Mouse (Mus musculus) lung, embryonic 14.5 days (tissue): ENCODE measurements around the gene Med31. TPM values are rescaled to one million over a fixed set of nuclear protein-coding genes. Genes with fewer than 3 reads are reported as not detected.
A peak's percentile ranks its signal among the peaks of the same experiment; 100 is the strongest.

Source experiments
- ATAC-seq: fragments of 200-750 bp; cut with Nextera tagmentation; 2 replicates; pipeline ENCODE4 v1.8.0; 2017; ENCODE audit warnings: mild to moderate bottlenecking, moderate TSS enrichment, moderate library complexity; ENCODE audit not compliant: insufficient read depth
- DNase-seq: peaks from one replicate; pipeline ENCODE4 v3.0.0-alpha.2; 2015
- H3K27ac ChIP-seq: fragments of 300-500 bp; sonication (generic); 2 replicates; pipeline ENCODE4 v1.5.1; 2014; ENCODE audit warnings: low read depth, mild to moderate bottlenecking, moderate library complexity
- H3K27me3 ChIP-seq: fragments of 300-500 bp; sonication (generic); 2 replicates; pipeline ENCODE4 v1.6.1; 2014; ENCODE audit warnings: low read length, control low read depth; ENCODE audit not compliant: insufficient read depth
- H3K36me3 ChIP-seq: fragments of 300-500 bp; sonication (generic); 2 replicates; pipeline ENCODE4 v1.6.1; 2014; ENCODE audit warnings: control low read depth; ENCODE audit not compliant: insufficient read depth
- H3K4me1 ChIP-seq: fragments of 300-500 bp; sonication (generic); 2 replicates; pipeline ENCODE4 v1.6.1; 2014; ENCODE audit warnings: antibody characterized with exemption, control low read depth; ENCODE audit not compliant: insufficient read depth
- H3K4me2 ChIP-seq: fragments of 300-500 bp; sonication (generic); 2 replicates; pipeline ENCODE4 v1.6.1; 2014; ENCODE audit warnings: mild to moderate bottlenecking
- H3K4me3 ChIP-seq: fragments of 300-500 bp; sonication (generic); 2 replicates; pipeline ENCODE4 v1.5.1; 2014; ENCODE audit warnings: low read depth, low read length
- H3K9ac ChIP-seq: fragments of 300-500 bp; sonication (generic); 2 replicates; pipeline ENCODE4 v1.6.1; 2014
- H3K9me3 ChIP-seq: fragments of 300-500 bp; sonication (generic); 2 replicates; pipeline ENCODE4 v1.6.1; 2016; ENCODE audit warnings: low read depth, low read length, control low read depth
- CTCF ChIP-seq: IDR thresholded peaks from 2 replicates; pipeline ENCODE4 v1.5.1; 2016; ENCODE audit warnings: antibody characterized with exemption, low read depth
- WGBS: fragments of 180-500 bp; shearing (Covaris S2); extraction: QIAGEN DNeasy Blood & Tissue Kit; methylation state at CpG from one replicate; pipeline ENCODE4 v1.1.7; 2014; 5-methylcytosine and 5-hydroxymethylcytosine counted together
- polyA plus RNA-seq: library from polyadenylated mRNA; unstranded; fragments of >200 nt; fragmentation: Nextera tagmentation; extraction: Ambion mirVana; gene quantifications from 2 replicates; pipeline ENCODE4 v1.2.1, GENCODE M21; 2014

The Med31 gene
- polyA plus RNA-seq, 1 experiment from 2014 or later, result 38.9 TPM

DNA sequence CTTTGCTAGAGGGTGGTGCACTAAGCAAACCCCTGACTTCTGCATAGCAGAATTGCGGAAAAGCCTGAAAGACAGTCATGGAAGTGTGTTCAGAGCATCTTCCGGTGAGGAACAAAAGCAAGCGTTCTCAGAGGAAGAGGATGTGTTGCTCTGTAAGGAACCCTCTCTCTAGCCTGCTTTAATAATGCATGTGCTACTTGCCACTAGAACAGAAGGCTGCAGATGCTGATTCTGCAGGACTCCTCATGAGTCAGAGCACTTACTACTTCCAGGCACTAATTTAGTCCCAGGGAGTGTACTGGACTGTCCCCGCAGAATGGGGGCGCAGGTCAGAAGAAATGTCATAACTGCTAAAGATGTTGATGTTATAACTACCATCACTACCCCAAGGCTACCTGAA is 1.7 kb upstream of the Med31 start:
- H3K4me1 ChIP-seq, result peaks cover 5% of the 10 kb centered on the region
- no peak overlapping the region for H3K4me2 ChIP-seq
- TF ChIP-seq CTCF, result no peak
- no peak overlapping the region for H3K27ac ChIP-seq
- H3K36me3 ChIP-seq, result peaks cover 9% of the 10 kb centered on the region
- peak; percentile 6 for DNase-seq
- no peak for ATAC-seq
- no peaks in the 10 kb centered on the region for H3K27me3 ChIP-seq
- WGBS, result 78% methylated on average over 5 of the region's 5 CpGs
- no peak overlapping the region for H3K9ac ChIP-seq
- no peak overlapping the region for H3K4me3 ChIP-seq
- H3K9me3 ChIP-seq, result no peaks in the 10 kb centered on the region

DNA sequence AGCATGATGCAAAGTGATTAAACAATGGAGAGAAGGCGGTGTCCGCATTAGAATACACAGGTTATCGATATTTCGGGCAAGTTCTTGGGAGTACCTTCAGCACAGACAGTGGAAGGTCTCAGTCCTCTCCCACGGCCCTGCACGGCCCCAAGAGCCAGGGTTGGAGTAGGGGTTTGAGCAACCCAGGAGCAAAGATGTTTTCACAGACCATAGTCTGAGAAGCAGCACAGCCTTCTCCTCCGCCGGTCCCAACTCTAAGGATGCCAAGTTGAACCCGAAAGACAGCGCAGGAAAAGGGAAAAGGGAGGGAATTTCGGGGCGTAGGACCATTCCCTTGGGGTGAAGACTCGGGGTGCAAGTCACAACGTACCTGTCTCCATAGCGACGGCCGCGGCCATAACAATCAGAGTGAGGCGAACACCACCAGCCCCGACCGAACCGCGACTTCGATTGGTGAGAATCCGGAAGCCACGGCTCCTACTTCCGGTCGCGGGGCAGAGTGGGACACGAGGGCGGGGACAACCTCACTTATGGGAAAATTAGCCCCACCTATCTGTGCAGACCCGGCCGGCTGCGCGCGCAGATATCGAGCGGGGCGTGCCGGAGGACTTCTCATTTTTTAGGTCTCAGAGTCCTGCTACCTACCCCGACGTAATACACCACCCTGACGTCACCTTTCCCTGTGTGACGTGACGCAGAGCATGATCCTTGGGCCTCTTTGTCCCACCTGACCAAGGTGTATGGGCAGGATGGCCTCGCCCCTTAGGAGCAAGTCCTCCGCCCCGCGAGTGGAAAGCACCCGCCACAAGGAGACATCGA is 592 bp downstream of the Med31 start:
- ATAC-seq, result peak; percentile 96
- peak; percentile 99 for DNase-seq
- Histone ChIP-seq H3K9me3 (no peaks in the 10 kb centered on the region), H3K9ac (peak overlapping the region; percentile 67), H3K27ac (peak overlapping the region; percentile 67; the same call in 1 of the 2 replicates), H3K36me3 (peaks cover 26% of the 10 kb centered on the region), H3K4me1 (peaks cover 5% of the 10 kb centered on the region), H3K27me3 (no peaks in the 10 kb centered on the region), H3K4me2 (peak overlapping the region; percentile 99), H3K4me3 (peak overlapping the region; percentile 84)
- under 1% methylated on average over 51 of the region's 51 CpGs for WGBS
- no peak; the same call in 1 of the 2 replicates for TF ChIP-seq CTCF

DNA sequence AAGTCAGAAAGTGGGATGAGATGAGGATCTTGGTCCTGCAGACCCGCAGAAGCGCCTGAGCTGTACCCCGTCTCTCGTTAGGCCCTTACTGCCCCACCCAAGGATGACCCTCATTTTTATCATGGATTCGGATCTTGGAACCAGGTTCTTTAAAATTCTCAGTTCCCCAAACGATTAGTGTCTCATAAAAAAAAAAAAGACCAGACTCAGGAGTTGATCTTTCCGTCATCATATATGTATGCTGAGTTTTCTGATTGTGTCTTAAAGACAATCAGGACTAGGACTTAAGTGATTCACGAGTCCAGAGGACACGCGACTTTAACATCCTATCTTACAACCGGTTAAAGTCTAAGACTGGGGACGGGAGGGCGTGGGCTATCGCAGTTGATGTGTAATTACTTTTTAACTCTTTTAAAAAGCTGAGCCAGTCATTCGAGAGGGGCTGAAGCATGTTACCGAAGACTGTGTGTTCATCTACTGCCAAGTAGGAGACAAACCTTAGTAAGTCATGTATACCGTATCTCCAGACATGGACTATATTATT is 7.5 kb downstream of the Med31 start:
- no peak for DNase-seq

DNA sequence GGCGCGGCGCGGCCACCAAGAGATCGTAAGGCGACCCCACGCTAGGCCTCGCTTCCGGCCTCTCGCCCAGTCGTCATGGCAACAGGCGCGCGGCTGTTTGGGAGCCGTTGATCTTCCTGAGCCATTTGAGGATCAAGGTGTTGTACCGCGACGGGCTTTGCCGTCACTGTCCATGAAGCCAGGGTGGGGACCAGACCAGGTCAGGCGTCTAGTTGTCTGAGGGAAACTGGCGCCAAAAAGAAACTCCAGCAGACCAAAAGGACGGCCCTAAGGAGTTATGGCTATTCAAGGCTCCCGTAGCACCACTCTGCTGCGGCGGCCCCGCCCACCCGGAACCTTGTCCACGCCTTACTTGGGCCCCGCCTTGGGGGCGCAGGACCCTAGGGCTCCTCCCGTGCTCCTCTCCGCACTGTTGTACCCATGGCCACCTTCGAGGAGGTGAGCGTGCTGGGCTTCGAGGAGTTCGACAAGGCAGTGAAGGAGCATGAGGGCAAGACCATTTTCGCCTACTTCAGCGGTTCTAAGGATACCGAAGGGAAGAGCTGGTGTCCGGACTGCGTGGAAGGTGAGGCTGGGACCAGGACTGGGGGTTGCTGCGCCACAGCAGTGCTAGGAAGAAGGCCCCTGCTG is 8.1 kb downstream of the Med31 start, which contains the start of the genes 4933427D14Rik and Txndc17:
4933427D14Rik (minus strand) TSS at position 256 of the 630 bp plus-strand sequence.
Txndc17 (plus strand) TSS at position 344 of the 630 bp plus-strand sequence.
- ATAC-seq (peak; percentile 97), DNase-seq (peak; percentile 92)

More for the DNA sequence above, 7.5 kb downstream of the Med31 start:
- no peak for ATAC-seq
- 11% methylated on average over 17 of the region's 17 CpGs for WGBS
- peaks cover 31% of the 10 kb centered on the region for H3K36me3 ChIP-seq
- no peaks in the 10 kb centered on the region for H3K27me3 ChIP-seq
- peak overlapping the region; percentile 67 for H3K4me3 ChIP-seq
- H3K9ac ChIP-seq, result peak overlapping the region; percentile 78
- no peaks in the 10 kb centered on the region for H3K4me1 ChIP-seq
- no peak for TF ChIP-seq CTCF
- H3K9me3 ChIP-seq, result no peaks in the 10 kb centered on the region
- H3K4me2 ChIP-seq, result peak overlapping the region; percentile 91
- peak overlapping the region; percentile 26 for H3K27ac ChIP-seq

DNA sequence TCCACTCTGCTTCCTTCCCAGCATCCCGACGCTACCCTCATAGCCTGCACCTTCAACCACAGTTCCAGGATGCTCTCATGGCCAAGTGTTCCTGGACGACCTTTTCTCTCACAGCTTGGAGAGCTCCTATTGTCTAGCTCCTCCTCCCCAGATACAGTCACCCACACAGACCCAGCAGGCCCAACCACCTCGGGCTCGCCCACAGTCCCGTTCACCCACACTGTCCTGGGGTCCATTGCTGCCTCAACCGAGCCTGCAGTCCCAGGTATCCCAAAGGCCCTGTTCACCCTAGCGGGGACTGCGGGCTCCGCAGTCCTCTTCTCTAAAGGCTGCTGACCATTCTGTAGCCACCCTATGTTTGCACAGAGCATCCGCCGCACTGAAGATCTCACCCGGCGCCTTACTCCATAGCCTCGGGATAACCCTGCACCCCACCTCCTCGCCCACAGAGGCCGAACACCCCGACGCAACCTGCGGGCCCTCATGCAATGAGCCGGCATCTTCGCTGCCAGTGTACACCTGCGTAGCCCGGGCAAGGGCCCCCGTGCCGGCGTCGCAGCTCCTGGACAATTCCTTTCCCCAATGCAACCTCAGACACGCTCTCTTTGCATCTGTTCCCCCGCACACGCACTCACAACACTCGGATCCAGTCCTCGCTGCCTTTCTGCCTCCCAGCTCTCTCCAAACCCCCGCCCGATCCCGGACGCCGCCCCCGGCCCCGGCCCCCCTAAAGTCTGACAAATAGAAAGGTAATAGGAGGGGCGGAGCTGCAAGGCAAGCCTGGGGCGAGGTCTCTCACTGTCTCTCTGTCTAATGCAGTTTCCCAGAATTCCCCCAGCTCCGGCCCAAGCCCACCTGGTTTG is 8.8 kb downstream of the Med31 start, which contains the start of gene Gm43951:
Gm43951 (minus strand) TSS at position 500 of the 863 bp plus-strand sequence.
- peak within 1 kb of the TSS; percentile 91 for H3K4me2 ChIP-seq
- H3K9ac ChIP-seq, result peak within 1 kb of the TSS; percentile 78
- under 1% methylated on average over 43 of the region's 43 CpGs for WGBS
- DNase-seq (peak; percentile 41), ATAC-seq (peak; percentile 50)
- H3K4me1 ChIP-seq, result no peaks in the 10 kb centered on the region
- peaks cover 35% of the 10 kb centered on the region for H3K36me3 ChIP-seq
- no peaks in the 10 kb centered on the region for H3K9me3 ChIP-seq
- peak; percentile 45 for TF ChIP-seq CTCF
- H3K27ac ChIP-seq, result peak within 1 kb of the TSS; percentile 63
- no peaks in the 10 kb centered on the region for H3K27me3 ChIP-seq
- H3K4me3 ChIP-seq, result peak within 1 kb of the TSS; percentile 67

More for the DNA sequence above, 8.1 kb downstream of the Med31 start, which contains the start of the genes 4933427D14Rik and Txndc17:
- WGBS, result under 1% methylated on average over 39 of the region's 42 CpGs
- no peak for TF ChIP-seq CTCF
- peaks cover 31% of the 10 kb centered on the region for H3K36me3 ChIP-seq
- peak within 1 kb of the TSS; percentile 67 for H3K4me3 ChIP-seq
- H3K27ac ChIP-seq, result peak within 1 kb of the TSS; percentile 63
- no peaks in the 10 kb centered on the region for H3K4me1 ChIP-seq
- H3K27me3 ChIP-seq, result no peaks in the 10 kb centered on the region
- H3K9me3 ChIP-seq, result no peaks in the 10 kb centered on the region
- H3K4me2 ChIP-seq, result peak within 1 kb of the TSS; percentile 91
- H3K9ac ChIP-seq, result peak within 1 kb of the TSS; percentile 78

DNA sequence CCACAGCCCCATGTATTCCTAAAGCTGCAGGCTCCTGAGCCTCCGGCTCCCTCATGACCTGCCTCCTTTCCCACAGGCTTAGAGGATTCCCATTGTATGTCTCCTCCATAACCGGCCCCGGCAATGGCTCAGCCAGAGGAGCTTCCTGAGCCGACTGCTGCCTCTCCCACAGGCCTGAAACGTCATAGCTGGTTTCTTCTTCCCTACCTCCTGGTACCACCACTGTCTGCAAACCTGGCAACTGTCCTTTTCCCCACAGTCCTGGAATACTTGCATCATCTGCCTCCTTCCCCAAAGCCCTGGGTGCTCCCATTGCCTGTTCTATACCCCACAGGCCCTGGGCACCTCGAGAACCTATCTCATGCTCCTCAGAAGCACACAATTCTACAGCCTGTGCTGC is 10.1 kb downstream of the Med31 start:
- WGBS, result 88% methylated on average over 6 of the region's 6 CpGs
- Histone ChIP-seq H3K9me3 (no peaks in the 10 kb centered on the region), H3K9ac (no peak overlapping the region)

More for the DNA sequence above, 10.1 kb downstream of the Med31 start:
- Histone ChIP-seq H3K27ac (no peak overlapping the region), H3K36me3 (peaks cover 31% of the 10 kb centered on the region), H3K4me1 (no peaks in the 10 kb centered on the region), H3K4me2 (peak overlapping the region; percentile 91), H3K4me3 (no peak overlapping the region), H3K27me3 (no peaks in the 10 kb centered on the region)
- no peak for TF ChIP-seq CTCF
- no peak for ATAC-seq
- DNase-seq, result no peak
